In genomic region chr19:9992011-9992958, GRCm38 (mm10) we compare ENCODE assay signal across 8 mouse cellular contexts. TPM values are rescaled to one million over a fixed set of nuclear protein-coding genes. Genes with fewer than 3 reads are reported as not detected.
DNase-seq lines count a peak whose midpoint lies in the region; ATAC-seq and TF ChIP-seq lines count a peak whose summit lies in the region.

No protein-coding gene starts in this region.

- H3K27ac ChIP-seq in kidney, embryonic 15.5 days: peak overlapping the region; percentile 11; the same call in 1 of the 2 replicates
- H3K27ac ChIP-seq in embryonic facial prominence, embryonic 13.5 days: no peak overlapping the region
- no peak overlapping the region for H3K27ac ChIP-seq in hindbrain, postnatal 0 days
- no peak overlapping the region for H3K27ac ChIP-seq in midbrain, embryonic 16.5 days (ENCODE audit: low read length)

- H3K9ac ChIP-seq in kidney, embryonic 15.5 days: no peak overlapping the region
- peak overlapping the region; percentile 59 for H3K9ac ChIP-seq in embryonic facial prominence, embryonic 13.5 days
- peak overlapping the region; percentile 39 for H3K9ac ChIP-seq in hindbrain, postnatal 0 days (replicated peaks; ENCODE audit: low read length)
- H3K9ac ChIP-seq in midbrain, embryonic 16.5 days (ENCODE audit: low read depth, low read length): peak overlapping the region; percentile 53

- no peaks in the 10 kb centered on the region for H3K9me3 ChIP-seq in kidney, embryonic 15.5 days (replicated peaks)
- H3K9me3 ChIP-seq in embryonic facial prominence, embryonic 13.5 days: no peaks in the 10 kb centered on the region
- H3K9me3 ChIP-seq in hindbrain, postnatal 0 days (ENCODE audit: low read length): no peaks in the 10 kb centered on the region
- no peaks in the 10 kb centered on the region for H3K9me3 ChIP-seq in midbrain, embryonic 16.5 days (replicated peaks; ENCODE audit: control insufficient read depth, low read length, poor library complexity, severe bottlenecking)

- H3K36me3 ChIP-seq in kidney, embryonic 15.5 days: no peaks in the 10 kb centered on the region
- H3K36me3 ChIP-seq in embryonic facial prominence, embryonic 13.5 days: no peaks in the 10 kb centered on the region
- no peaks in the 10 kb centered on the region for H3K36me3 ChIP-seq in hindbrain, postnatal 0 days (ENCODE audit: insufficient read depth, low read length)
- no peaks in the 10 kb centered on the region for H3K36me3 ChIP-seq in midbrain, embryonic 16.5 days (ENCODE audit: control insufficient read depth, insufficient read depth, low read length)

- peak overlapping the region; percentile 31 for H3K4me3 ChIP-seq in kidney, embryonic 15.5 days (replicated peaks)
- peak overlapping the region; percentile 38 for H3K4me3 ChIP-seq in embryonic facial prominence, embryonic 13.5 days
- peak overlapping the region; percentile 26 for H3K4me3 ChIP-seq in hindbrain, postnatal 0 days (ENCODE audit: low read length)
- peak overlapping the region; percentile 30 for H3K4me3 ChIP-seq in midbrain, embryonic 16.5 days (ENCODE audit: low read depth, low read length)

- WGBS in kidney, embryonic 15.5 days: 39% methylated on average over 26 of the region's 26 CpGs
- 43% methylated on average over 26 of the region's 26 CpGs for WGBS in embryonic facial prominence, embryonic 13.5 days
- WGBS in hindbrain, postnatal 0 days: 48% methylated on average over 26 of the region's 26 CpGs
- WGBS in midbrain, embryonic 16.5 days: 45% methylated on average over 26 of the region's 26 CpGs

- peak; percentile 52 for ATAC-seq in kidney, embryonic 15.5 days (replicated peaks; ENCODE audit: low FRiP score)
- ATAC-seq in embryonic facial prominence, embryonic 13.5 days (ENCODE audit: insufficient number of reproducible peaks, insufficient read depth, low FRiP score, low TSS enrichment, low read depth): 0 out of 2 replicates have a peak, but pooled peaks have one; percentile 34
- peak; percentile 64 for ATAC-seq in hindbrain, postnatal 0 days
- ATAC-seq in midbrain, embryonic 16.5 days: peak; percentile 74

- no peak for TF ChIP-seq CTCF in hindbrain, postnatal 0 days (IDR thresholded peaks at IDR 0.05; ENCODE audit: low read depth)

- peaks cover 34% of the 10 kb centered on the region for H3K4me1 ChIP-seq in kidney, embryonic 15.5 days
- H3K4me1 ChIP-seq in embryonic facial prominence, embryonic 13.5 days: peaks cover 14% of the 10 kb centered on the region
- H3K4me1 ChIP-seq in hindbrain, postnatal 0 days (ENCODE audit: insufficient read depth, low read length): no peaks in the 10 kb centered on the region
- H3K4me1 ChIP-seq in midbrain, embryonic 16.5 days (ENCODE audit: control insufficient read depth, insufficient read depth, low read length): no peaks in the 10 kb centered on the region; the same call in 1 of the 2 replicates

- peak overlapping the region; percentile 60 for H3K4me2 ChIP-seq in kidney, embryonic 15.5 days
- peak overlapping the region; percentile 62 for H3K4me2 ChIP-seq in embryonic facial prominence, embryonic 13.5 days
- peak overlapping the region; percentile 54 for H3K4me2 ChIP-seq in hindbrain, postnatal 0 days (ENCODE audit: low read depth, low read length)
- H3K4me2 ChIP-seq in midbrain, embryonic 16.5 days (ENCODE audit: low read length): peak overlapping the region; percentile 57

- H3K27me3 ChIP-seq in kidney, embryonic 15.5 days: no peaks in the 10 kb centered on the region
- H3K27me3 ChIP-seq in embryonic facial prominence, embryonic 13.5 days: no peaks in the 10 kb centered on the region
- H3K27me3 ChIP-seq in hindbrain, postnatal 0 days (ENCODE audit: insufficient read depth, low read length): no peaks in the 10 kb centered on the region
- H3K27me3 ChIP-seq in midbrain, embryonic 16.5 days (ENCODE audit: control insufficient read depth, insufficient read depth, low read depth, low read length): no peaks in the 10 kb centered on the region

- no peak for DNase-seq in kidney, adult 18-20 months
- no peak for DNase-seq in hindbrain, postnatal 0 days (ENCODE audit: low spot score)
- DNase-seq in thymus, postnatal 25 days: no peak
- DNase-seq in yolk sac, embryonic 10.5 days (ENCODE audit: low spot score): no peak
- no peak for DNase-seq in kidney, postnatal 14 days

RNA-seq across cellular contexts. Expression of gene Best1, which starts 9.1 kb away (rescaled TPM):
- polyA plus RNA-seq in kidney, embryonic 15.5 days (2015; fragmentation: Nextera tagmentation; extraction: Ambion mirVana): 1.4 and 1.7 TPM in 2 replicates
- polyA plus RNA-seq in embryonic facial prominence, embryonic 13.5 days (2015; fragmentation: Nextera tagmentation; extraction: Ambion mirVana): 0.73 and 0.98 TPM in 2 replicates
- total RNA-seq in hindbrain, postnatal 0 days (2014; rRNA removed): 0.86 and 1.5 TPM in 2 replicates
- polyA plus RNA-seq in hindbrain, postnatal 0 days (2015; fragmentation: Nextera tagmentation; extraction: Ambion mirVana): 2.6 and 3.0 TPM in 2 replicates
- 2.9 TPM in 2 replicates for polyA plus RNA-seq in midbrain, embryonic 16.5 days (2015; fragmentation: Nextera tagmentation; extraction: Ambion mirVana)

RNA-seq across cellular contexts. Expression of gene Rab3il1, which starts 9.2 kb away (rescaled TPM):
- polyA plus RNA-seq in kidney, embryonic 15.5 days (2015; fragmentation: Nextera tagmentation; extraction: Ambion mirVana): 28.0 and 34.3 TPM in 2 replicates
- polyA plus RNA-seq in embryonic facial prominence, embryonic 13.5 days (2015; fragmentation: Nextera tagmentation; extraction: Ambion mirVana): 42.0 and 43.3 TPM in 2 replicates
- 19.7 and 23.0 TPM in 2 replicates for total RNA-seq in hindbrain, postnatal 0 days (2014; rRNA removed)
- polyA plus RNA-seq in hindbrain, postnatal 0 days (2015; fragmentation: Nextera tagmentation; extraction: Ambion mirVana): 20.1 and 22.2 TPM in 2 replicates
- 21.4 and 21.8 TPM in 2 replicates for polyA plus RNA-seq in midbrain, embryonic 16.5 days (2015; fragmentation: Nextera tagmentation; extraction: Ambion mirVana)

RNA-seq across cellular contexts. Expression of gene Fth1, which starts 11.9 kb away (rescaled TPM):
- 1,594 and 1,598 TPM in 2 replicates for polyA plus RNA-seq in kidney, embryonic 15.5 days (2015; fragmentation: Nextera tagmentation; extraction: Ambion mirVana)
- polyA plus RNA-seq in embryonic facial prominence, embryonic 13.5 days (2015; fragmentation: Nextera tagmentation; extraction: Ambion mirVana): 1,553 and 1,793 TPM in 2 replicates
- 301 and 443 TPM in 2 replicates for total RNA-seq in hindbrain, postnatal 0 days (2014; rRNA removed)
- polyA plus RNA-seq in hindbrain, postnatal 0 days (2015; fragmentation: Nextera tagmentation; extraction: Ambion mirVana): 2,616 and 2,786 TPM in 2 replicates
- 1,587 and 1,694 TPM in 2 replicates for polyA plus RNA-seq in midbrain, embryonic 16.5 days (2015; fragmentation: Nextera tagmentation; extraction: Ambion mirVana)

RNA-seq across cellular contexts. Expression of gene Fads3, which starts 49.1 kb away (rescaled TPM):
- 21.5 and 22.3 TPM in 2 replicates for polyA plus RNA-seq in kidney, embryonic 15.5 days (2015; fragmentation: Nextera tagmentation; extraction: Ambion mirVana)
- polyA plus RNA-seq in embryonic facial prominence, embryonic 13.5 days (2015; fragmentation: Nextera tagmentation; extraction: Ambion mirVana): 8.6 and 10.0 TPM in 2 replicates
- 52.5 and 59.0 TPM in 2 replicates for total RNA-seq in hindbrain, postnatal 0 days (2014; rRNA removed)
- 35.1 and 37.4 TPM in 2 replicates for polyA plus RNA-seq in hindbrain, postnatal 0 days (2015; fragmentation: Nextera tagmentation; extraction: Ambion mirVana)
- 31.6 and 38.2 TPM in 2 replicates for polyA plus RNA-seq in midbrain, embryonic 16.5 days (2015; fragmentation: Nextera tagmentation; extraction: Ambion mirVana)
